Mouse (Mus musculus) erythroblast, adult 5-6 weeks (primary cell): ENCODE data around the gene Olfr1423. TPM values are rescaled to one million over a fixed set of nuclear protein-coding genes. Genes with fewer than 3 reads are reported as not detected.
"Not testable (repeated sequence)": the region's sequence is repeated elsewhere in the genome, so short reads cannot be mapped to it uniquely, and the experiment has no call there.

ENCODE experiments used
- ATAC-seq: replicated peaks from 2 replicates; pipeline ENCODE4 v1.8.0; 2016; ENCODE audit warnings: moderate number of reproducible peaks, mild to moderate bottlenecking, moderate TSS enrichment, inconsistent platforms; ENCODE audit not compliant: poor library complexity, low FRiP score, severe bottlenecking
- total RNA-seq, 2 experiments: library from RNA; stranded (forward) in 1 of 2; stranded (reverse) in 1 of 2; fragments of 150-400 nt in 1 of 2; fragments of 200-764, 138-1000 nt in 1 of 2; gene quantifications; 2 replicates each; pipeline versions ENCODE4 v1.2.3 to v1.2.4; 2015 to 2017; ENCODE audit warnings: low replicate concordance in 2 of 2

The Olfr1423 gene
- total RNA-seq (2015; ENCODE audit: low replicate concordance) (not detected in 2 replicates), total RNA-seq (2017; ENCODE audit: low replicate concordance) (not detected in 2 replicates)

DNA sequence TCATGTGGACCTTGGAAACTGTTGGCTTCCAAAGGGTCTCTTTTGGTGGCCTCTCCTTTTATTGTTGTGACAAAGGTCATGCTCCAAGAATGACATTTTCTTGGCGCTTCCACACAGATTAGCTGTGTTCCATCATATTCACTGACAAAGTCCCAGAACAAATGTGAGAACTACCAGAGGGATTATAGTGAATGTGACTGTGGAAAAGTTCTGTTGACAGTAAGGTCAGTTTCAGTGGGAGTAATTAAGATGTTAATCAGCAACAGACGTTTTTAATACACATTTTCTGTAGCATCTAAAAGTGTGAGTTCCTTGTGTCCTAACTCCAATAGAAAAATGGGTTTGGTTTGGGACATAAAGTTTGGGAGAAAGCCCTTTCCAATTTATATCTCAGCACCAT is at the start of gene Olfr1423:
Gene Olfr1423, minus strand, starts transcription at position 101 of the 400 bp plus-strand sequence.
- ATAC-seq = no peak

- ATAC-seq = not testable (repeated sequence)
Measured at GRCm38 (mm10) chr19:12077631-12078030, 36.5 kb upstream of the Olfr1423 start, which contains the start of gene Olfr1425. Gene Olfr1425 (minus strand): TSS chr19:12077731.

DNA sequence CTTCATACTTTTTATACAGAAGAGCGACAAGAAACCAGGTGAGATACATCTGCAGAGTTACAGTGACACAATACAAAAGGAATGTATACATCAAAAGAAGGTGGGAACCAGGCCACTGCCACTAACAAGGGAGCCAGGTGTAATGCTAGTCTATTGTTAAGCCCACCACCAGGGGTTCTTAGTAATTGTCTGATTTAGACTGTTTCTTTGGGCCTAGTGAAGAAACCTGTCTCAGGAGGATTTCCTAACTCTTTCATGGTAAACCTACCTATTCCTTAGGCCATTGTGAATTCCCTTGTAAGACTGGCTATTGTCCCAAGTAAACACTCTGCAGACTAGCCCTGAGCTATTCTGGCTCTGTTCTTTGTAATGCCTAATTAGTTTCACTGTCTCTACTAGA is 28.4 kb upstream of the Olfr1423 start:
- not testable (repeated sequence) for ATAC-seq

- not testable (repeated sequence) for ATAC-seq
Measured at GRCm38 (mm10) chr19:12067806-12068205, 26.7 kb upstream of the Olfr1423 start.

GRCm38 (mm10) chr19:12062582-12062981 is 21.5 kb upstream of the Olfr1423 start, which contains the start of gene Olfr1424:
Gene Olfr1424 (minus strand): TSS chr19:12062682.
- ATAC-seq = not testable (repeated sequence)

DNA sequence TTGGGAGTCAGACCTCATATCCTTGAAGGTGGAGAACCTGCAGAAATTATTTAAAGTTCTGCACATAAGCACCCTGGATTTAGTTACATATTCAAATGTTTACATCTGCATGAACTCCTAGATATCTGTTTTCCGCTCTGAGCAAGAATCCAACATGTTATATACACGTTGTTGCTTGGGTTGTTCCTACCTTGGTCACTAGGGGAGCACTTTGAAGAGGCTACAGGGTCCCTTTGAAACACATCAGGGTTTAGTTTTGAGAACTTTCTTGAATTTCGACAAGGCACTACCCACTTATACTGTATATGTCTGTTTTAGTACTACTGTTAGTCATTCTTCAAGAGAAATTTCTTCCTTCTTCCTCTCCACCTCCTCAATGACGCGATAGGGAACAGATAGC is 2.0 kb upstream of the Olfr1423 start:
- no peak for ATAC-seq

GRCm38 (mm10) chr19:12037727-12038126 is 3.4 kb downstream of the Olfr1423 start:
- ATAC-seq = no peak

DNA sequence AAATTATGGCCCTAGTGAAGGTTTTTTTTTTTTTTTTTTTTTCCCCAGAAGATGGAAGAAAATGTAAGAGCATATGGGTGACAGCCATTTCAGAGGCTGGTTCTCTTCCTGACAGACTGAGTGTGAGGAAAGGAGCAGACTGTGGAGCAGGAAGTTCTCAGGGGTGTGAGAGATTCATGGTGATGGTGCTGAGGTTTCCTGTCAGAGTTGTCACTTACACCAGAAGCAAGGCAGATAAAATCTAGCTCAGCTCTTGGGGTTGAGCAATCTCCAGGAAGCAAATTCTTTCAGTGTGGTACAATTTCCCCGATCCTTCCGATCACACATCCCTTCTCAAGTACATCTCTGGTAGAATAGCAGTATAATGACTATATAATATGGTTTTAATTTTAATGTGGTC is 14.5 kb downstream of the Olfr1423 start:
- ATAC-seq = no peak

DNA sequence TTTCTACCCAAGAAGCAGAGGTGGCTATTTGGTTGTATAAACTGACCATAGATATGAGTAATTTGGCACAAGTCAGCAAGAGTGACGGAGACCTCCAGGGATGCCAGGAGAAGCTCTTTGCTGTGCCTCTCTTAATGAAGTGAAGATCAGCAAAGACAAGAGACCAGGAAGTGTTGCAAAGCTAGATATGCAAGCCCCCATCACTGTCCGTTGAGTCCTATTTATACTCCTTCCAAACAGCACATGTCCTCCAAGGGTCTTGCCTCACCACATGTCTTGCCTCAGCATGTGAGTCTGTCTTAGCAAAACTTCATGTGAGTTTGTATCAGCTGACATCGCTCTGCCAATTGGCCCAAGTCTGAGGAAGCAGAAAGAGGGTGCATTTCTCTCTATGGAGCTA is 15.8 kb downstream of the Olfr1423 start:
- no peak for ATAC-seq

DNA sequence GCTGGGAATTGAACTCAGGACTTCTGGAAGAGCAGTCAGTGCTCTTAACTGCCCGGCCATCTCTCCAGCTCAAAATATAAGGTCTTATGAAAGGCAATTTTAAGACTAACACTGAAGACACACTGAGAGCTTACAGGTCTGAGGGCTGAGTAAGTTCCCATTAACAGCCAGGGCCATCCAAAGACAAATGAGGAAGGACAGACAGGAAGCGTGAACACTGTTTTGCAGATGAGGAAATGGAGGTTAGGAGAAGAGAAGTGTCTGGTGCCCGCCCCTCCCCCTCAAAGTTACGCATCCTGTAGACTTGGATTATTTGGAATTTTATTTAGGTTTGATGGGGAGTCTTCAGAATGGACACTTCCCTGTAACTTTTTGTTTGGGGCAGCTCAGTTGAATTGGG is 17.0 kb downstream of the Olfr1423 start:
- no peak for ATAC-seq

GRCm38 (mm10) chr19:12016192-12016591 is 24.9 kb downstream of the Olfr1423 start:
- no peak for ATAC-seq

DNA sequence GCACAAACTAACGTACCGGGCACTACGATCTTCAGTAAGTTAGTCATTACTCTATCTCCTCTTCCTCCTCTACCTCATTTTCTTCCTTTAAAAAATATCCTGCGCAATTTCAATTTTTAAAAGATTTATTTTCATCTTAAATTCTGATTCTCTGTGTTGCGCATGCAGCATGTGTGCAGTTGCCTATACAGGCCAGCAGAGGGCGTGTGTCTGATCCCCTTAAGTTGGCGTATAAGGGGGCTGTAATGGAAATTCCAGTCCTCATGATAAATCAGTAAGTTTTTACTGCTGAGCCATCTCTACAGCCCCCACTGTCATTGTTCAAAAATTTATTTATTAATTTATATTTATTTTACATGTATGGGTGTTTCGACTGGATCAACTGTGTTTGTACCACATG is 25.4 kb downstream of the Olfr1423 start:
- no peak for ATAC-seq

GRCm38 (mm10) chr19:12013228-12013627 is 27.9 kb downstream of the Olfr1423 start:
- ATAC-seq = no peak

- ATAC-seq = no peak
Measured at GRCm38 (mm10) chr19:12012615-12013014, 28.5 kb downstream of the Olfr1423 start.

GRCm38 (mm10) chr19:12011560-12012556 is 29.3 kb downstream of the Olfr1423 start:
- ATAC-seq = peak; percentile 76

DNA sequence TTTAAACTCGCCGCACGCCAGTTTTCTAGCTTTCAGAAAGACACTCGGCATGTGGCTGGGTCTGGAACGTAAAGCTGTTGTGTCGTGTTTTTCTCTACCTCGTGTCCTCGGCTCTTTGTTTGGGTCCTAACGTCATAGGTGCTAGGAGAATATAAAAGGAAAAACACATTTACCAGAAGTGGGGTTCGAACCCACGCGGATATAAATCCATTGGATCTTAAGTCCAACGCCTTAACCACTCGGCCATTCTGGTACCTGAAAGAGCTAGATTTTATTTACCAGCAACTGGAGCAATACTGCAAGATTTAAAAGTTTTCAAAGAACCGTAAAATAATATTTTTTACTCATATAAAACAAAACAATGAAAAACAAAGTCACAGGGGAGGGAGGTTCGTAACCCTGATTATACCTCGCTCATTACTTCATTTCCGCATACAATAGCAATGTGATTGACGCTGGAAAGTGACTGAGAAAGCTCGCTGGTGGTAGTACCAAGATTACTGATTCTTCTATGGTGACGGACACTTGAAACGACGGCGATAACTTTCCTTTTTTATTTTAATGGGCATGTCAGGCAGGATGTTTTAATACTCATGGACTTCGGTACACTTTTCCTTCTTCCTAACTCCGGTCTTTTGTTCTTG is 30.1 kb downstream of the Olfr1423 start:
- ATAC-seq = peak; percentile 32

- ATAC-seq = 0 out of 2 replicates have a peak, but pooled peaks have one; percentile 13
Measured at GRCm38 (mm10) chr19:12010281-12010771, 30.8 kb downstream of the Olfr1423 start.

GRCm38 (mm10) chr19:12009501-12010280 is 31.4 kb downstream of the Olfr1423 start:
- no peak for ATAC-seq
